Mouse (Mus musculus): ENCODE results near the gene Vezt. TPM values are rescaled to one million over a fixed set of nuclear protein-coding genes. Genes with fewer than 3 reads are reported as not detected.

Gene Vezt
- total and polyA plus RNA-seq, 3 experiments = 9.5 to 13.5 TPM; not detected in 1

DNA sequence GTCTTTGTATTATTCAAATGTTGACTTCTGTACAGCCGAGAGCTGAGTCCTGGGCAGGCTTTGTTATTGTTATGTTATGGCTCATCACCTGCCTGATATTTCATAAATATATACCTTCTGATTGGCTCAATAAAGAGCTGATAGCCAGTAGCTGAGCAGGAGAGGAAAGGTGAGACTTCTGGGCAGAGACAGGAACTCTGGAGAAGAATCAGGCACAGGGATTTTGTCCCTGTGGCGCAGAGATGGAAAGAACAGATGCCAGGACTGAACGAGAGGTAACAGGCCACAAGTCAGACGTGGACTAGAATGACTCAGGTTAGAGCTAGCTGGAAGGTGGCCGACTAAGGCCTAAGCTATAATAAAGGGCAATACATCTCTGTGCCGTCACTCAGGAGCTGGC lies 7.1 kb downstream of the Vezt start:
- Histone ChIP-seq H3K27me3 (ENCODE audit: control insufficient read depth in 1 of 2, insufficient read depth in 2 of 2, low read length in 2 of 2) (no peaks in the 10 kb centered on the region), H3K9ac (ENCODE audit: control insufficient read depth, low read depth, low read length, poor library complexity, severe bottlenecking) (no peak overlapping the region)

DNA sequence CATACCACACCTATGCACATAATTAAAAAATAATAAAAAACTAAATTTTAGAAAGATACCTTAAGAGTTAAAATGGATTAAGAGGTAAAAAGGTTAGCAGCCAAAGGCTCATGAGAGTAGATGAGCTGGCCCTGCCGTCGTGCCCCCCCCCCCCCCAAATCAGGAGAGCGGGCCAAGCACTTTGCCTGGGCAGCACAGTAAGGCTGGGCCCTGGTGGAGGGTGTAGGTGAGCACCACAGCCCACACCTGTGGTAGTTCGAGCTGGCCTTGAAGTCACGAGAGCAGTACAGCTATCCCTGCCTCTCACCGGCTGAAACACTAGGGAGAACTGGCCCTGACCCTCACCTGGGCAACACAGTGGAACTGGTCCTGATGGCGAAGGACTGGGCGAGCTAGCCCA lies 10.5 kb downstream of the Vezt start:
- Histone ChIP-seq H3K9ac (ENCODE audit: control insufficient read depth, low read depth, low read length, poor library complexity, severe bottlenecking) (no peak overlapping the region), H3K36me3 (ENCODE audit: control insufficient read depth in 1 of 2, insufficient read depth in 2 of 2, low read length in 2 of 2) (peaks cover 0 to 8% of the 10 kb centered on the region in 2 experiments; a peak in 2 of 4 replicates), H3K27me3 (ENCODE audit: control insufficient read depth in 1 of 2, insufficient read depth in 2 of 2, low read length in 2 of 2) (no peaks in the 10 kb centered on the region)

More for the DNA sequence above, 7.1 kb downstream of the Vezt start:
- Histone ChIP-seq H3K79me2 (ENCODE audit: control insufficient read depth, insufficient read depth, low read length, poor library complexity) (peaks cover 6% of the 10 kb centered on the region; the same call in 1 of the 2 replicates), H3K9me3 (replicated peaks; ENCODE audit: insufficient read depth, low read length) (no peaks in the 10 kb centered on the region), H3K36me3 (ENCODE audit: control insufficient read depth in 1 of 2, insufficient read depth in 2 of 2, low read length in 2 of 2) (peaks cover 0 to 9% of the 10 kb centered on the region in 2 experiments; a peak in 2 of 4 replicates), H3K4me3 (ENCODE audit: control insufficient read depth in 1 of 2, insufficient read depth in 1 of 2, low read depth in 2 of 2, low read length in 2 of 2) (no peak overlapping the region), H3K4me1 (ENCODE audit: control insufficient read depth in 1 of 2, insufficient read depth in 2 of 2, low read length in 2 of 2) (peaks cover 0 to 3% of the 10 kb centered on the region in 2 experiments; a peak in 2 of 4 replicates), H3K27ac (ENCODE audit: control insufficient read depth, low read depth, low read length) (no peak overlapping the region)
- DNase-seq (ENCODE audit: low read depth, low spot score) = no peak
- TF ChIP-seq MAFK (IDR thresholded peaks at IDR 0.05; ENCODE audit: borderline replicate concordance, low read depth, low read length) (no peak), BHLHE40 (IDR thresholded peaks at IDR 0.05; ENCODE audit: borderline replicate concordance, low read depth, low read length) (no peak), ELF1 (IDR thresholded peaks at IDR 0.05; ENCODE audit: low read depth, low read length) (no peak), TCF12 (IDR thresholded peaks at IDR 0.05; ENCODE audit: low read depth, low read length) (no peak), MAZ (IDR thresholded peaks at IDR 0.05; ENCODE audit: low read depth, low read length) (no peak), SMC3 (IDR thresholded peaks at IDR 0.05; ENCODE audit: low read depth, low read length) (no peak), JUND (IDR thresholded peaks at IDR 0.05; ENCODE audit: low read depth, low read length) (no peak), RAD21 (IDR thresholded peaks at IDR 0.05; ENCODE audit: low read depth, low read length) (no peak), NRF1 (IDR thresholded peaks at IDR 0.05; ENCODE audit: insufficient read depth, low read depth, low read length, poor library complexity, severe bottlenecking) (no peak), UBTF (IDR thresholded peaks at IDR 0.05; ENCODE audit: borderline replicate concordance, insufficient read depth, low read depth, low read length) (no peak), CHD1 (IDR thresholded peaks at IDR 0.05; ENCODE audit: low read depth, low read length) (no peak)

More for the DNA sequence above, 10.5 kb downstream of the Vezt start:
- no peaks in the 10 kb centered on the region for H3K9me3 ChIP-seq (replicated peaks; ENCODE audit: insufficient read depth, low read length)
- H3K4me1 ChIP-seq (ENCODE audit: control insufficient read depth in 1 of 2, insufficient read depth in 2 of 2, low read length in 2 of 2) = peaks cover 4 to 8% of the 10 kb centered on the region in 2 experiments
- no peak for TF ChIP-seq MAFK (IDR thresholded peaks at IDR 0.05; ENCODE audit: borderline replicate concordance, low read depth, low read length)
- TF ChIP-seq SMC3 (IDR thresholded peaks at IDR 0.05; ENCODE audit: low read depth, low read length) = no peak
- no peak for TF ChIP-seq MEF2A (IDR thresholded peaks at IDR 0.05; ENCODE audit: extremely low read depth, insufficient replicate concordance, low read depth, low read length, poor library complexity, severe bottlenecking)
- TF ChIP-seq NRF1 (IDR thresholded peaks at IDR 0.05; ENCODE audit: insufficient read depth, low read depth, low read length, poor library complexity, severe bottlenecking) = no peak
- no peak for TF ChIP-seq NELFE (IDR thresholded peaks at IDR 0.05; ENCODE audit: low read depth, low read length)
- TF ChIP-seq JUND (IDR thresholded peaks at IDR 0.05; ENCODE audit: low read depth, low read length) = no peak
- TF ChIP-seq KAT2A (conservative IDR thresholded peaks at IDR 0.05; ENCODE audit: low read depth, low read length) = no peak
- no peak for TF ChIP-seq HCFC1 (IDR thresholded peaks at IDR 0.05; ENCODE audit: low read depth, low read length)
- TF ChIP-seq POLR2A (IDR thresholded peaks at IDR 0.05; ENCODE audit: control insufficient read depth in 1 of 2, insufficient read depth in 1 of 2, low read depth in 1 of 2, low read length in 2 of 2, poor library complexity in 1 of 2) = no peak
- no peak for TF ChIP-seq UBTF (IDR thresholded peaks at IDR 0.05; ENCODE audit: borderline replicate concordance, insufficient read depth, low read depth, low read length)
- no peak for TF ChIP-seq RCOR1 (IDR thresholded peaks at IDR 0.05; ENCODE audit: low read depth, low read length)
- TF ChIP-seq ZKSCAN1 (IDR thresholded peaks at IDR 0.05; ENCODE audit: low read depth, low read length) = no peak
- TF ChIP-seq GABPA (IDR thresholded peaks at IDR 0.05; ENCODE audit: low read depth, low read length) = no peak
- TF ChIP-seq TAL1 (IDR thresholded peaks at IDR 0.05; ENCODE audit: low read length) = no peak
- TF ChIP-seq MAX (IDR thresholded peaks at IDR 0.05; ENCODE audit: low read length) = no peak
- H3K79me2 ChIP-seq (ENCODE audit: control insufficient read depth, insufficient read depth, low read length, poor library complexity) = no peaks in the 10 kb centered on the region
- DNase-seq (ENCODE audit: low read depth, low spot score) = no peak
- no peak overlapping the region for H3K27ac ChIP-seq (ENCODE audit: control insufficient read depth, low read depth, low read length)
- no peak overlapping the region for H3K4me3 ChIP-seq (ENCODE audit: control insufficient read depth in 1 of 2, insufficient read depth in 1 of 2, low read depth in 2 of 2, low read length in 2 of 2)
